Mouse (Mus musculus) spleen, embryonic (tissue): ENCODE measurements around the gene Ssc5d.
"Not testable (repeated sequence)": the region's sequence is repeated elsewhere in the genome, so short reads cannot be mapped to it uniquely, and the experiment has no call there.

Source experiments
- CTCF ChIA-PET: fragments of 350-600 bp; sonication (Branson Sonifier 250); formaldehyde crosslinking; loops from one replicate; lab custom pipeline; 2022; lab: Charles Lee

Gene Ssc5d

DNA sequence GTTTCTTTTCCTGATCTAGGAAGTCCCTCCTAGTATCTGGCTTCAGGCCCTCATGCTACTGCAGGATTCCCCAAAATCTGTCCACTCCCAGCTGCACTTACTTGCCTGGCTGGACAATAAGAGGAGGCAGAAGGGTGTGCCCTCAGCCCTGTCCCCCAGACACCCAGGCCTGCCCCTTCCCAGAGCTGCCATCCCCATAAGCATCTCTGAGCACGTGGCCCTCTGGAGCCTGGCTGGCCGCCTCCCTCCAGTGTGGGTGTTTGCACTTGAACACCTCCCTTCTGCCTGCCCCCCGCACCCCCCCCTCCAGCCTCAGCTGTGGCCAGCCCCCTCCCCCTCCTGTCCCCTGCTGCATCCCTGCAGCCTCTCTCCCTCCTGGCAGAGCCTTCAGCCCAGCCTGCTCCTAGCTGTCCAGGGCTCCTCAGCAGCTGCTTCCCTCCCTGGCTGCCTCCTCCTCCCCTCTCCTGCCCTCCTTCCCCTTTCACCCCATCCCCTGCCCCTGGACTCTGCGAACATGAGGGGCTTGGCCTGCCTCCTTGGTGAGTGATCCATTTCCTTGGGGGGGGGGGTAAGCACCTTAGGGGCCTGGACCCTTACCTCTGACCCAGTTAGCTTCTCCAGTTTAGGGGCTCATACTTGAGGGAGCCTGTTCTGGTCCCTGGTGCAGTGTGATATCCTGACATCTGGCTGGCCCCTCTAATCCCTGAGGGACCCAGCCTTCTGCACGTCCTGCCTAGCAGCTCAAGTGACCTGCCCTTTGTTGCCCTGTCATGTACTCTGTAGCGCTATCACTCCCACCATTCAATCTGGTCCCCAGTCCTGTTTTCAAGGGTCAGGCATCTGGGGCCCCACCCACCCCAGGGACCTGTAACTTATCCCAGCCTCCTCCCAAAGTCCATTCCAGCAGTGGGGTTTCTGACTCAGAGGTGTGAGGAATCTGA, at the start of gene Ssc5d:
Gene Ssc5d (plus strand): TSS at position 345 of the 941 bp plus-strand sequence.
- CTCF ChIA-PET: interaction anchor here (0.6 kb wide), 3 partner anchors 20 to 494 kb away, joined by 4 to 6 read pairs (median 4); partner anchors contain the start of gene Eps8l1

DNA sequence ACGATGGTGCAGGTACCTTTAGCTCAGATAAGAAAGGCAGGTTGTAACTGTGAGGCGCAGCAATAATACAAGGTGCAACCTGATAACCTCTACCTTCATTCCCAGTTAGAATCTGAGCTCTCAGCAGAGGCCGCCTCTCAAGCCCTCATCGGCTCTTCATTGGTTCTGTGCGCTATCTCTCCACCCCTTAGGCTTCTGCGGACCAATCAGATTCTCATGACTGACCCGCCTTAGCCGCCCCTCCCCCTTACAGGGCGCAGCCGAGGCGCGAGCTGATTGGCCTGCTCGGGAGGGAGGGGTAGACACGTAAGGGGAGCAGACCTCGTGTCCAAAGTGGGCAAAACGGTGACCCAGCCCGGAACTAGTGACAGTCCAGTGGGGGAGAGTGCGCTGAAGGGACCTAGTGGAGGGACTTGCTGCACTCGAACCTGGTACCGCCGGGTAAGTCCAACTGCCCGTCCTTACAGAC, 48.8 kb upstream of the Ssc5d start, which contains the start of gene Isoc2a:
Gene Isoc2a (plus strand): TSS at position 401 of the 469 bp plus-strand sequence.
- CTCF ChIA-PET: no interaction called here

DNA sequence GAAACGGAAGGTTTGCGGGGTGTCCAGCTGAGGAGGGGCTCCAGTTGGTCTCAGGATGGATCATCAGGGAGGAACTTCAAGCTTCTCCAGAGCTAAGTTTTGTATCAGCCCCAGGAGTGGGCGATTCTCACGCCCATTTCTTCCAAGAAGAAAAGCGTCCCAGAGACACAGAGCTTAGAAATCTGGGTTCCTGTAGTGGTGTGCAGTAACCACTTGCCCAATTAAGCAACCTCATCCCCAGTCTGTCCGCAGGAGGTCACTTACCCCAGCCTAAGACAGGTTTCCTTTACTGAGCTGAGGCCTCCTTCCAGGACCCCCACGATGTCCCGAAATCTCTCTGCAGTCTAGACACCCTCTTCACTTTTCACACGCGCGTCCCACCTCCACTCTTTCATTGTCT, 48.4 kb upstream of the Ssc5d start:
- CTCF ChIA-PET: interaction anchor here (0.6 kb wide), 1 partner anchor 34 kb away, joined by 3 read pairs; no protein-coding TSS in a partner anchor

DNA sequence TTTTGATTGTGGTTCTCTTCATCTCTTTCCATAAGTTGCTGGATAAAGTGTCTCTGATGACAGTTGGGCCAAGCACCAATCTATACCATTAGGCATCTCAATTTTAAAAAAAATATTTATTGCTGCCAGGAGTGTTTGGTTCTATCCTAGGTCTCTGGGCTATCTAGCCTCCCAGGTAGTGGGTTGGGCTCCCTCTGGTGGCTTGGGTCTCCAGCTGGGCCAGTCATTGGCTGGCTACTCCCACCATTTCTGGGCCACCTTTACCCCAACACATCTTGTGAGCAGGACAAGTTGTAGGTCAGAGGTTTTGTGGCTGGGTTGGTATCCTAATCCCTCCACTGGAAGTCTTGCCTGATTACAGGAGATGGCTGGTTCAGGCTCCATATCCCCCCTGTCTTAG, 47.4 kb upstream of the Ssc5d start:
- CTCF ChIA-PET: no interaction called here

DNA sequence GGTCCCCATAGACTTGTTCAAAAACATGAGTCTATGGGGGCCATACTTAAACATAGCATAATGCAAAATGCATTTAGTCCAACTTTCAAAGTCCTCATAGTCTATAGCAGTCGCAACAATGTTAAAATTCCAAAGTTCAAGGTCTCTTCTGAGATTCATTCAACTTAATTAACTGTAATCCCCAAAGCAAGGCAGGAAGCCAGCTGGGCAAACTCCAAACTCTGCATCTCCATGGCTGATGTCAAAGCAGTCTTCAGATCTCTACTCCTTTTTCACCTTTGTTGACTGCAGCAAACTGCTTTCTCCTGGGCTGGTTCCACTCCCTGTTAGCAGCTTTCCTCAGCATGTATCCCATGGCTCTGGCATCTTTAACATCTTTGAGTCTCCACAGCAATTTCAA, 46.5 kb upstream of the Ssc5d start:
- CTCF ChIA-PET: not testable (repeated sequence)

DNA sequence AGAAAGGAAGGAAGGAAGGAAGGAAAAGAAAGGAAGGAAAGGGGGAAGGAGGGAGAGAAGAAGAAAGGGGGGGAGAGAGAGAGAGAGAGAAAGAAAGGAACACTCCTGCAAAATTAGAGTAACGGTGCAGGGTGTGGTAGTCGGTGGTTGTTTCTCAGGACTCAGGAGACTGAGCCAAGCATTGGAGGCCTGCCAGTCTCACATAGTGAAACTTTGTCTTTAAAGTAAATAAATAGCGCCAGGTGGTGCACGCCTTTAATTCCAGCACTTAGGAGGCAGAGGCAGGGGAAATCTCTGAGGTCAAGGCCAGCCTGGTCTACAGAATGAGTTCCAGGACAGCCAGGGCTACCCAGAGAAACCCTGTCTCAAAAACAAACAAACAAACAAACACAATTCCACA, 38.9 kb upstream of the Ssc5d start:
- CTCF ChIA-PET: no interaction called here

DNA sequence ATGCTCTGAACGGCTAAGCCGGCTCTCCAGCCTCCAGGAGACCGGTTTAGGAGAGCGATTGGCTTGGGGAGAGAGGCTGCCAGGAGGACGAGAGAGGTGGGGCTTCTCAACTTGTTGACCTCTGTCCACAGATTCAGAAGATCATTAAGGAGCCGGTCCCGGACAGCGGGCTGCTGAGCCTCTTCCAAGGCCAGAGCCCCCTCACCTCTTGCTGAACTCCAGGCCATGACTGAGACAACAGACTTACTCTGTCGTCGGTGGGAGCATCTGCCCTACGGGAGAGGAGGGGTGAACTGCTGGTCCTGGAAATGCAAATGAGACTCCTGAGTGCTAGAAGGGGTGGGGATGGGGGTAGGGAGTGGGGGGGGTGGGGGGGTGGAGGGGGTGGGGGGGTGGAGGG, 30.4 kb upstream of the Ssc5d start:
- CTCF ChIA-PET: no interaction called here

DNA sequence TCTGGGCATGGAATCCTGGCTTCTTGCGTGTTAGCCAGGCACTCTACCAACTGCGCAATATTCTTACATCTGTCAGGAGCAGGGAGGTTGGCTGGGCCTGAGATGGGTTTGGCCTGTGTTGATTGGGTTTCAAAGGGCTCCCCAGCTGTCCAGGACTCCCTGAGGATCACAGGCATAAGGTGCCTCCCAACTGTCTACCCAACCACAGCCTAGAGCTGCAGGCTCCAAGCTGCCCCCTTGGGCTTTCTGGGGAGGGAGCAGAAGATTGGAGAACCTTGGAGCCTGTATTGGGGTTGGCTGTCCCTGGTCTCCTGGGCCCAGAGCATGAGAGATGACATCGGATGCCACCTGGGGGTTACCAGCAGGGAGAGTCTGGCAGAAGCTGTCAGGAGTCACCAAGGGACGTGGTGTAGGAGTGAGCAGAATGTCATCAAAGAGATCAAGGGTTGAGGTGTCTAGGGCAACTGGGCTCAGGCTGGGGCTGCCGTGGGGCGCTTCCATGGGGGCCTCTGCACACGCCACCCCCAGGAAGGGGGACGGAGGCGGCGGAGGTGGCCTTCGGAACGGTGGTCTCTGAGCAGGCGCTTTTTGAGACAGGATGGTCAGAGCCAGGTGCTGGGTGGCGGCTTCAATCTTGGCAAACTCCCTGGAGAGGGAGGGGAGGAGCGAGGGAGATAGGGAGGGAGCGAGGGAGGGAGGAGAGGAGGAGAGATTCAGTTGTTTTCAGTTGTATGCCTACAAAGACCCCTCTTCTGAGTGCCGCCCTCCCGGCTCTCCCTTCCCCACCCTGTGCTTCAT, 26.5 kb upstream of the Ssc5d start:
- CTCF ChIA-PET: no interaction called here

DNA sequence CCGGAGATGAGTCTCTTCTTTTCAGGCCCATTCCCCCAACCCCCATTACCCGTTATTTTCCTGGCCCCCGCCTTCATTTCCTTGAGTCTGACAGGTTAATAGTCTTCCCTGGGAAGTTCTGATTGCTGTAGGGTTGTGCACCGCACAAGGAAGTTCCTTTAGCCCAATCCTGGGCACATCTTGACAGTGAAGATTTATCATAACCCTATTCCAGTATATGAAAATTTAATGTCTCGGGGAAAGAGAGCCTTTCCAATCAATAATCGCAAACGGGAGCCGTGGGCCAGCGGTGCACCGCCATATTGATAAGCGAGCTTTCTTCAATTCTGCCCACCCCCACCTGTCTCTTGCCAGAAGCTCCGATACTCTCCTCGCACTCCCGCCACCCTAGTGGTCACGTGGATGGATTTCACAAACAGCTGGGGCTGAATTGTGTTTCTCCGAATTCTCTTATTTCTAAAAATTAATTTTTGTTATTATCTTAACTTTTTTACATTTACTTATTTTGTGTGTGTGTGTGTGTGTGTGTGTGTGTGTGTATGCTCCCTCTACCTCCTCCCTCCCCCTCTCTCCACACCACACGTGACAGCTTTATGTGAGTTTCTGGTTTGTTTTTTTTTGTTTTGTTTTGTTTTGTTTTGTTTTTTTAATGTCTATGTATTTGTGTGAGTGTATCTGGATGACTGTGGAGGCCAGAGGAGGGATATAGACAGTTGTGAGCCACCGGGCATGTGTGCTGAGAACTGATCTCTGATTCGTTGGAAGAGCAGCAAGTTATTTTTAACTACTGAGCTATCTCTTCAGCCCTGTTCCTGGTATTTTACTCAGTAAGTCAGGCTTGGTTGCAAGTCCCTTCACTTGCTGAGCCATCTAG, 25.7 kb upstream of the Ssc5d start:
- CTCF ChIA-PET: interaction anchor here (0.5 to 0.7 kb wide), 2 partner anchors 20 to 40 kb away, joined by 3 to 9 read pairs; no protein-coding TSS in a partner anchor

DNA sequence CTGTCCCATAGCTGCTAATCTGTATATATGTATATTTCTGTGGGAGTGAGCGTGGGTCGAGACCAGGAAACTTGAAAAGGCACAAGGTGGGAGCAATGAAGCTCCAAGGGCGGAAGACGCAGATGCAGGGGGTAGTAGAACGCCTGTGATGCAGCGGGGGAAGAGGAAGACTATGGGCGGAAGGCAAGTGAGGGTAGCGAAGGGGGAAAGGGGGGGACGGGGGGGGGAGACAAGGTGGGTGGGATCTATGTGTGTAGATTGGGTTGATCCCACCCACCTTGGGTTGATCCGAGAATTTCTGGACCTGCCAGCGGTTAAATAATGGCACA, 25.1 kb upstream of the Ssc5d start:
- CTCF ChIA-PET: interaction anchor here (0.5 to 0.7 kb wide), 2 partner anchors 21 to 39 kb away, joined by 3 to 9 read pairs; no protein-coding TSS in a partner anchor

DNA sequence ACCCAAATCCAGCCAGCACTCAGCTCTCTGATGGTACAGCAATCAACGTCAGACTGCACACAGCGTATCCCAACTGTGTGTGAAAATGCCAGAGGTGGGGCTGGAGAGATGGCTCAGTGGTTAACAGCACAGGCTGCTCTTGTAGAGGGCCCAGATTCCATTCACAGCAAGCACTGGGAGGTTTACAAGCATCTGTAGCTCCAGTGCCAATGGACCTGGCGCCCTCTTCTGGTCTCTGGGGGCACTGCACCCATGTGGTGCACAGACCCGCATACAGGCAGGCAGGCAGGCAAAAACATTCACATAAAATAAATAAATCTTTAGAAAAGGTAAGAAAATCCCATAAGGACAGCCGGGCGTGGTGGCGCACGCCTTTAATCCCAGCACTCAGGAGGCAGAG, 24.4 kb upstream of the Ssc5d start:
- CTCF ChIA-PET: no interaction called here

DNA sequence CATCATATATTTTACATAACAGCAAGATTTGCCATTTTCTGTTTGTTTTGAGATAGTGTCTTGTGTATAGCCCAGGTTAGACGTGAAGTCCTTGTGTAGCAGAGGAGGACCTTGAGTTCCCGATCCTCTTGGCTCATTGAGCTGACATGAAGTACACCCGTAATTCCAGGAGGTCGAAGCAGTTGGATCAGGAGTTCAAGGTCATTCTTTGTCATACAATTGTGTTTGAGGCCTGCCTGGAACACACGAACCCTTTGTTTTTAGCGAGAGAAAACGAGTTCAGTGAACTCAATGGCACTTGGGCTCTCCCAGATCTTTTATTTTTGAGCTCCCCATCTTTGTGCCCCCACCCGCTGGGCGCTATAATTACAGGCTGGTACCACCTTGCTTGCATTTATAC, 23.2 kb upstream of the Ssc5d start:
- CTCF ChIA-PET: no interaction called here

DNA sequence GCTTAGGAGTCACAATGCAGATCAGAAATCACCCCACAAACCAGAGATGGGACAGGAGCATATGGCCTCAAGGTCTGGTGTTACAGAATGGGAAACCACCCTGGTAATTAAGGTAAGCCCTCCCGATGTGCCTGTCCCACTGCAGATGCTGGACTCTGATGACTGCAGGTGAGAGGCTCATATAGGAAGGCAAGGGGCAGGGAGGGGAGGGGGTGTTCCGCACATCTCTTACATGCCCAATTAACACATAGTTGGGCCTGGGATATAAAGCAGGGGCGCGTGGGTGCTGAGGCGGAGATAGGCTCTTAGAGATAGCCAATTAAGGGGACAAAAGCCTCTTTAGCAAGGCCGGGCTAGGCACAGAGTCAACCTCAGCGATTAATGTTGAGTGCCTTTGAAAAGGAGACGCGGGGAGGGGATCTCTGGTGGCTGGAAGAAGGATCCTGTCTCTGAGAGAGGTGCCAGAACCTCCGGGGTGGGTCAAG, 19.1 kb upstream of the Ssc5d start, which contains the start of gene Gm36210:
Gene Gm36210 (minus strand): TSS at position 51 of the 485 bp plus-strand sequence.
- CTCF ChIA-PET: no interaction called here

DNA sequence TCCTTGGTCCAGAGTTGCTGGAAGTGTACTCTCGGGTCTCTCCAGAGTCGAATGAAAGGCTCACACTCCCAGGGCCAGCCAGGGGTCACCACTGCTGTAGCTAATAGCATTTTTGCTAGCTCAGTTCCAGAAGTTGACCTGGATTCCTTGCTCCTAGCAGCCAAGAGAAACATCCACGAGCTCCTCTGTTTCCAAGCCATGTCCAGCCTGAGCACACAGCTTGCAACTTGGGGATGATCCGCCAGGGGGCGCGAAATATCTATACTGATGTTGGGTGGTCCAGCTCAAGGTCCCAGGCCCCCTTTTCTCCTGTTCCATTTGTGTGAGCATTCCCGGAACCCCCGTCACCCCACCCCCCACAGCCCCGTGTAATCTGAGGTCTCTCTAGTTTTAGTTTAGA, 14.0 kb upstream of the Ssc5d start:
- CTCF ChIA-PET: interaction anchor here (0.8 to 0.9 kb wide), 2 partner anchors 11 to 34 kb away, joined by 3 read pairs; no protein-coding TSS in a partner anchor

DNA sequence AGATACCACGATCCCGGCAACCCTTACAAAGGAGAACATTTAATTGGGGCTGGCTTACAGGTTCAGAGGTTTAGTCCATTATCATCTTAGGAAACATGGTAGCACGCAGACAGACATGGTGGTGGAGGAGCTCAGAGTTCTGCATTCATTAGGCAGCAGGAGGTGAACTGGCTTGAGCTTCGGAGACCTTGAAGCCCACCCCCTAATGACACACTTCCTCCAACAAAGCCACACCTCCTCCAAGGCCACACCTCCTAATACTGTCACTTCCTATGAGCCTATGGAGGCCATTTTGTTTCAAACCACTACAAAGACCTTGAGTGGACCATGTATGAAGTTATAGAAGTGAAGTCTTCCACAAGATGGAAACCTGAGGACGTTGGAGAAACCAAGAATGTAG, 13.3 kb upstream of the Ssc5d start:
- CTCF ChIA-PET: no interaction called here

DNA sequence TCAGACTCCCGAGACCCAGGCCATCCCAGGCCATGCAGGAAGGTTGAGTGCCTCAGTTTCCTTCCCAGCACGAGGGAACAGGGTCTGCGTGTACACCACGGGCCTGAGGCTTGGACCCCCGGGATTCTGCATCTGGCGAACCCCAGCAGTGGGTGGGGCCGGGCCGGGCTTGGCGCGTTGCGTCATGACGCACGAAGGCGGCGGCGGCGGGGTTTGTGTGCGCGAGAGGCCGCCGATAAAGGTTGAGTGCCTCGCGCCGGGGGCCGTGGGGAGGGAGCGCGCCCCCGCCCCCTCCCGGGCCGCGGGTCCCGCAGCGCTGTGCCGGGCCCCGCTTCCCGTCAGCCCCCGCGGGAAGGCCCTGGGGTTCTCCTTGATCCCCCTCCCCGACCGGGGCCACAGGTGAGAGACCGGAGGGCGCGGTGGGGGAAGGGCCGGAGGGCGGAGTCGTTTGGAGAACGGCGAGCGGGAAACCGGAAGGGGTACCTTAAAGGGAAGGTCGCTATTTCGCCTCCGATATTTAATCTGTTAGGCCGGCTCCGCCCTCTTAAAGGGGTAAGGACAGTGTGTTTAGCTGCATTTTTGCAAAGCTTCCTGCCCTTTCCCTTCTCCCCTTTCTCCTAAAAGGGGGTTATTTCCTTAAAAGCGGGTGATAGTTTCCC, 10.4 kb upstream of the Ssc5d start, which contains the start of gene Zfp628:
Gene Zfp628 (plus strand): TSS at position 211 of the 659 bp plus-strand sequence.
- CTCF ChIA-PET: interaction anchor here (0.7 kb wide), 2 partner anchors 159 to 761 kb away, joined by 3 to 7 read pairs; no protein-coding TSS in a partner anchor

DNA sequence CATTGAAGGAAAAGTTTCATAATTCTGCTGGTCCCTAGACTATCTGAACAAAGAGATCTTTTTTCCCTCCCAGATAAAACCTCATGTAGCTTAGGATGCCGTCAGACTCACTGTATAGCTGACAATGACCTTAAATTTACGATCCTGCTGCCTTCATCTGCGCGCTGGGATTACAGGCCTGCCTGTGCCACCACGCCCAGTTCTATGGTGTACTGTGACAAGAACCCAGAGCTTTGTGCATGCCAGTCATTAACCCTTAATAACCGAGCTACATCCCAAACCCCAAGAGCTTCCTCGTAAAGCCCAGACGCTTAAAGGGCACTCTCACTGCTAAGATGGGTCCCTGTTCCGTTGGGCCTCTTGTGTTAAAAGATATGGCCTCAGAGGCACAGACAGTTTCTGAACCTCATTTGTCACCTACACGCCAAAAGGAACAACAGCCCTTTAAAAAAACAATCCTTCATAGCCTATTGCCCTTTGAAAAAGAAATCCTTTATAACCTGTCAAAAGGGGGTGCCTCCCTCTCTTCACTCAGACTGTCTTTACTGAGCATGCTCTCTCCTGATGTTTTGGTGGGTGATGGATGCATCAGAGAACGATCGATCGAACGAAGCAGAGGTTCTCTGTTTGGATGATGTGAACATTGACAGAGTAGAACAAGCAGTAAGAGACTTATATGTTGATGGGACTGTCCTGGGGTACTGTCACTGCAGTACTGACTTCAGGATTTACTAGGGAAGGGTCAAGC, 9.7 kb upstream of the Ssc5d start:
- CTCF ChIA-PET: no interaction called here

DNA sequence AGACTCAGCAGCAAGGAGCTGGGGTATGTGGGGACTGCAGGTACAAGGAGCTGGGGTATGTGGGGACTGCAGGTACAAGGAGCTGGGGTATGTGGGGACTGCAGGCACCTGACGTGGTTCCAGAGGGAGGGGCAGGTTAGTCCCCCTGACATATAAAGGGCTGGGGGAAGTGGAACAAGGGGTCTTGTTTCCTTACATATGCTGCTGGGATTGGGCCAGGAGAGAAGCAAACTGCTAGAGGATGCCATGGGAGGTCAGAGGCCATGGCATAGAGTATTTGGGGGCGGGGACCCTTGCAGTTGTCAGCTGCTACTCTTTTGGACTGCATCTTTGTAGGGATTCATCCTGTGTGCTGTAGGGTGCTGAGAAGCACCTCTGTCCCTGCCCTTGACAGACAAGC, 8.1 kb upstream of the Ssc5d start:
- CTCF ChIA-PET: no interaction called here

DNA sequence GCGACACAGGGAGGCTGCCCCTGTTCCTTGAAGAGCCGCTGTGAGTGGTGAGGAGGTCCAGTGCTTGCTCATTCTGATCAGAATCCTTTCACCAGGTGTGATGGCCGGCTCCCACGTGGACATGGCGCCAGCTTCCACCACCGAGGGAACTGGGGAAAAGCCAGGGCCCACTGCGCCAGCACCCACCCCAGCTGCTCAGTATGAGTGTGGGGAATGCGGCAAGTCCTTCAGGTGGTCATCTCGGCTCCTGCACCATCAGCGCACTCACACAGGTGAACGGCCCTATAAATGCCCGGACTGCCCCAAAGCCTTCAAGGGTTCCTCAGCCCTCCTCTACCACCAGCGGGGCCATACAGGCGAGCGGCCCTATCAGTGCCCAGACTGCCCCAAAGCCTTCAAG, 6.9 kb upstream of the Ssc5d start:
- CTCF ChIA-PET: no interaction called here
